Mouse (Mus musculus) neural tube, embryonic 14.5 days (tissue): Measurements from ENCODE around the gene Prr14. TPM values are rescaled to one million over a fixed set of nuclear protein-coding genes. Genes with fewer than 3 reads are reported as not detected.

Source experiments
- ATAC-seq: fragments of 200-750 bp; cut with Nextera tagmentation; 2 replicates; pipeline ENCODE4 v1.8.0; 2017; ENCODE audit warnings: low read depth, mild to moderate bottlenecking, moderate TSS enrichment, moderate library complexity
- H3K27ac ChIP-seq: fragments of 300-500 bp; sonication (generic); 2 replicates; pipeline ENCODE4 v1.5.1; 2014; ENCODE audit warnings: low read depth, mild to moderate bottlenecking, control low read depth, low read length, moderate library complexity, mixed read lengths
- H3K27me3 ChIP-seq: fragments of 300-500 bp; sonication (generic); 2 replicates; pipeline ENCODE4 v1.6.1; 2014; ENCODE audit warnings: low read length; ENCODE audit not compliant: control insufficient read depth, insufficient read depth
- H3K36me3 ChIP-seq: fragments of 300-500 bp; sonication (generic); 2 replicates; pipeline ENCODE4 v1.6.1; 2014; ENCODE audit warnings: low read length, mixed read lengths; ENCODE audit not compliant: control insufficient read depth, insufficient read depth
- H3K4me1 ChIP-seq: fragments of 300-500 bp; sonication (generic); 2 replicates; pipeline ENCODE4 v1.6.1; 2014; ENCODE audit warnings: low read length; ENCODE audit not compliant: control insufficient read depth, insufficient read depth
- H3K4me2 ChIP-seq: fragments of 300-500 bp; sonication (generic); 2 replicates; pipeline ENCODE4 v1.6.1; 2014; ENCODE audit warnings: mild to moderate bottlenecking, low read depth, low read length, control low read depth
- H3K4me3 ChIP-seq: fragments of 300-500 bp; sonication (generic); 2 replicates; pipeline ENCODE4 v1.5.1; 2014; ENCODE audit warnings: low read depth, low read length, control low read depth, mixed read lengths
- H3K9ac ChIP-seq: fragments of 300-500 bp; sonication (generic); replicated peaks from 2 replicates; pipeline ENCODE4 v1.6.1; 2014; ENCODE audit warnings: low read depth, mild to moderate bottlenecking, control low read depth, low read length, mixed read lengths
- H3K9me3 ChIP-seq: fragments of 300-500 bp; sonication (generic); 2 replicates; pipeline ENCODE4 v1.6.1; 2016; ENCODE audit warnings: low read length; ENCODE audit not compliant: control insufficient read depth
- WGBS: fragments of 180-500 bp; shearing (Covaris S2); extraction: QIAGEN DNeasy Blood & Tissue Kit; methylation state at CpG from one replicate; pipeline ENCODE4 v1.1.7; 2014; 5-methylcytosine and 5-hydroxymethylcytosine counted together
- polyA plus RNA-seq: library from polyadenylated mRNA; unstranded; fragments of >200 nt; fragmentation: Nextera tagmentation; extraction: Ambion mirVana; gene quantifications from 2 replicates; pipeline ENCODE4 v1.2.1, GENCODE M21; 2014

Prr14 gene
- polyA plus RNA-seq, 1 experiment from 2014 or later: 35.8 TPM

- Histone ChIP-seq H3K4me2 (peak overlapping the region; percentile 88), H3K27me3 (no peaks in the 10 kb centered on the region), H3K27ac (peak overlapping the region; percentile 98), H3K9ac (peak overlapping the region; percentile 90), H3K4me3 (peak overlapping the region; percentile 91), H3K9me3 (no peaks in the 10 kb centered on the region), H3K4me1 (peaks cover 13% of the 10 kb centered on the region), H3K36me3 (peaks cover 12% of the 10 kb centered on the region)
- WGBS: 11% methylated on average over 10 of the region's 10 CpGs
- ATAC-seq: no peak
Measured at GRCm38 (mm10) chr7:127470011-127470715, 10.8 kb downstream of the Prr14 start.

- Histone ChIP-seq H3K9ac (peak overlapping the region; percentile 90), H3K9me3 (no peaks in the 10 kb centered on the region), H3K36me3 (peaks cover 20% of the 10 kb centered on the region), H3K4me3 (peak overlapping the region; percentile 91), H3K4me1 (peaks cover 13% of the 10 kb centered on the region), H3K27ac (peak overlapping the region; percentile 98), H3K27me3 (no peaks in the 10 kb centered on the region), H3K4me2 (peak overlapping the region; percentile 88)
- WGBS: under 1% methylated on average over 43 of the region's 46 CpGs
- peak; percentile 95 for ATAC-seq
Measured at GRCm38 (mm10) chr7:127470743-127471645, 11.6 kb downstream of the Prr14 start.

GRCm38 (mm10) chr7:127471646-127472010 lies 12.2 kb downstream of the Prr14 start:
- H3K4me2 ChIP-seq: peak overlapping the region; percentile 88
- peak overlapping the region; percentile 98 for H3K27ac ChIP-seq
- no peaks in the 10 kb centered on the region for H3K27me3 ChIP-seq
- H3K4me3 ChIP-seq: peak overlapping the region; percentile 91
- H3K9me3 ChIP-seq: no peaks in the 10 kb centered on the region
- H3K36me3 ChIP-seq: peaks cover 24% of the 10 kb centered on the region
- peak; percentile 5; the same call in 1 of the 2 replicates for ATAC-seq
- WGBS: 0% methylated on average over 25 of the region's 25 CpGs
- peak overlapping the region; percentile 90 for H3K9ac ChIP-seq
- H3K4me1 ChIP-seq: peaks cover 14% of the 10 kb centered on the region

GRCm38 (mm10) chr7:127472060-127472459 lies 12.6 kb downstream of the Prr14 start:
- H3K36me3 ChIP-seq: peaks cover 24% of the 10 kb centered on the region
- H3K4me3 ChIP-seq: peak overlapping the region; percentile 91
- no peaks in the 10 kb centered on the region for H3K9me3 ChIP-seq
- H3K27ac ChIP-seq: peak overlapping the region; percentile 98
- peak; percentile 4; the same call in 1 of the 2 replicates for ATAC-seq
- peaks cover 18% of the 10 kb centered on the region for H3K4me1 ChIP-seq
- H3K9ac ChIP-seq: peak overlapping the region; percentile 90
- WGBS: 1% methylated on average over 7 of the region's 7 CpGs
- H3K4me2 ChIP-seq: peak overlapping the region; percentile 88
- H3K27me3 ChIP-seq: no peaks in the 10 kb centered on the region

GRCm38 (mm10) chr7:127473705-127474104 lies 14.3 kb downstream of the Prr14 start:
- H3K4me3 ChIP-seq: no peak overlapping the region
- H3K27ac ChIP-seq: no peak overlapping the region
- peaks cover 18% of the 10 kb centered on the region for H3K4me1 ChIP-seq
- ATAC-seq: no peak
- WGBS: 76% methylated on average over 5 of the region's 5 CpGs
- no peak overlapping the region for H3K4me2 ChIP-seq
- no peak overlapping the region for H3K9ac ChIP-seq
- no peaks in the 10 kb centered on the region for H3K27me3 ChIP-seq
- H3K36me3 ChIP-seq: peaks cover 24% of the 10 kb centered on the region
- no peaks in the 10 kb centered on the region for H3K9me3 ChIP-seq

- 90% methylated on average over 6 of the region's 6 CpGs for WGBS
- peaks cover 24% of the 10 kb centered on the region for H3K36me3 ChIP-seq
- peaks cover 15% of the 10 kb centered on the region for H3K4me1 ChIP-seq
- no peak for ATAC-seq
- no peak overlapping the region for H3K27ac ChIP-seq
- no peak overlapping the region for H3K9ac ChIP-seq
- H3K4me3 ChIP-seq: no peak overlapping the region
- no peaks in the 10 kb centered on the region for H3K9me3 ChIP-seq
- H3K4me2 ChIP-seq: no peak overlapping the region
- H3K27me3 ChIP-seq: no peaks in the 10 kb centered on the region
Measured at GRCm38 (mm10) chr7:127474378-127475070, 15.1 kb downstream of the Prr14 start.

- Histone ChIP-seq H3K27me3 (no peaks in the 10 kb centered on the region), H3K9me3 (no peaks in the 10 kb centered on the region), H3K9ac (no peak overlapping the region), H3K4me3 (no peak overlapping the region), H3K4me2 (no peak overlapping the region), H3K4me1 (peaks cover 18% of the 10 kb centered on the region), H3K27ac (no peak overlapping the region), H3K36me3 (peaks cover 24% of the 10 kb centered on the region)
- ATAC-seq: no peak
- 96% methylated on average over 11 of the region's 11 CpGs for WGBS
Measured at GRCm38 (mm10) chr7:127475186-127475740, 15.9 kb downstream of the Prr14 start.

- Histone ChIP-seq H3K27me3 (no peaks in the 10 kb centered on the region), H3K9me3 (no peaks in the 10 kb centered on the region), H3K4me3 (no peak overlapping the region), H3K4me1 (peaks cover 28% of the 10 kb centered on the region), H3K9ac (no peak overlapping the region), H3K27ac (no peak overlapping the region), H3K36me3 (peaks cover 24% of the 10 kb centered on the region), H3K4me2 (no peak overlapping the region)
- WGBS: 95% methylated on average over 11 of the region's 11 CpGs
- no peak for ATAC-seq
Measured at GRCm38 (mm10) chr7:127476336-127476735, 16.9 kb downstream of the Prr14 start.
